15 mouse cellular contexts compared by ENCODE assay signal in genomic region chr3:97325621-97326345, GRCm38 (mm10). TPM values are rescaled to one million over a fixed set of nuclear protein-coding genes. Genes with fewer than 3 reads are reported as not detected.
DNase-seq lines count a peak whose midpoint lies in the region; ATAC-seq lines count a peak whose summit lies in the region.
"Had no signal": no experiment of that assay in that cellular context is flagged by ENCODE, and none has a peak within 500 bp of the region (broad histone marks: within the 10 kb centered on the region; RNA-seq: fewer than 3 reads in every experiment).

No protein-coding gene starts in this region.

- H3K4me1 ChIP-seq in lung, embryonic 16.5 days (replicated peaks; ENCODE audit: control insufficient read depth, insufficient read depth, low read length): no peaks in the 10 kb centered on the region
- peaks cover 6% of the 10 kb centered on the region; the same call in 1 of the 2 replicates for H3K4me1 ChIP-seq in hindbrain, embryonic 16.5 days (ENCODE audit: control insufficient read depth, insufficient read depth, low read depth, low read length)
- H3K4me1 ChIP-seq in neural tube, embryonic 14.5 days (ENCODE audit: control insufficient read depth, insufficient read depth, low read length): peaks cover 5% of the 10 kb centered on the region; the same call in 1 of the 2 replicates
- H3K4me1 ChIP-seq: embryonic facial prominence, embryonic 12.5 days; limb, embryonic 10.5 days; liver, embryonic 15.5 days; megakaryocyte, embryonic 14.5 days had no signal

- 59% methylated on average over 15 of the region's 15 CpGs for WGBS in lung, embryonic 16.5 days
- WGBS in hindbrain, embryonic 16.5 days: 41% methylated on average over 15 of the region's 15 CpGs
- WGBS in neural tube, embryonic 14.5 days: 31% methylated on average over 15 of the region's 15 CpGs

- no peak overlapping the region for H3K4me3 ChIP-seq in lung, embryonic 16.5 days (ENCODE audit: low read length)
- no peak overlapping the region for H3K4me3 ChIP-seq in hindbrain, embryonic 16.5 days (ENCODE audit: low read length)
- H3K4me3 ChIP-seq in neural tube, embryonic 14.5 days (ENCODE audit: low read depth, low read length): no peak overlapping the region
- H3K4me3 ChIP-seq: embryonic facial prominence, embryonic 12.5 days; limb, embryonic 10.5 days; liver, embryonic 15.5 days; megakaryocyte, embryonic 14.5 days had no signal

- DNase-seq in adrenal gland, adult (ENCODE audit: inconsistent age in 2 of 2, low spot score in 1 of 2): peak; percentile 20 to 70
- DNase-seq in adrenal gland, postnatal 4 days (ENCODE audit: low spot score in 2 of 2): no peak
- DNase-seq in lung, postnatal 4 days: no peak
- DNase-seq in spleen, postnatal 10 days (ENCODE audit: low spot score in 2 of 2): no peak
- DNase-seq: heart, adult 18-20 months; heart, postnatal 10 days; kidney, adult 2 months had no signal

- no peak overlapping the region for H3K27ac ChIP-seq in lung, embryonic 16.5 days (ENCODE audit: low read length)
- no peak overlapping the region for H3K27ac ChIP-seq in hindbrain, embryonic 16.5 days (ENCODE audit: low read depth, low read length)
- no peak overlapping the region for H3K27ac ChIP-seq in neural tube, embryonic 14.5 days (ENCODE audit: low read depth, low read length)
- H3K27ac ChIP-seq: embryonic facial prominence, embryonic 12.5 days; limb, embryonic 10.5 days; liver, embryonic 15.5 days had no signal

- no peaks in the 10 kb centered on the region for H3K36me3 ChIP-seq in lung, embryonic 16.5 days (ENCODE audit: control insufficient read depth, insufficient read depth, low read length)
- H3K36me3 ChIP-seq in hindbrain, embryonic 16.5 days (ENCODE audit: control insufficient read depth, insufficient read depth, low read length): no peaks in the 10 kb centered on the region
- H3K36me3 ChIP-seq in neural tube, embryonic 14.5 days (ENCODE audit: control insufficient read depth, insufficient read depth, low read length): no peaks in the 10 kb centered on the region
- H3K36me3 ChIP-seq: embryonic facial prominence, embryonic 12.5 days; limb, embryonic 10.5 days; liver, embryonic 15.5 days had no signal

- no peak overlapping the region for H3K9ac ChIP-seq in lung, embryonic 16.5 days (ENCODE audit: low read length)
- no peak overlapping the region for H3K9ac ChIP-seq in hindbrain, embryonic 16.5 days (ENCODE audit: low read depth, low read length)
- H3K9ac ChIP-seq in neural tube, embryonic 14.5 days (replicated peaks; ENCODE audit: low read depth, low read length): no peak overlapping the region
- H3K9ac ChIP-seq: embryonic facial prominence, embryonic 12.5 days; liver, embryonic 15.5 days had no signal

- peak; percentile 61 for ATAC-seq in lung, embryonic 16.5 days (ENCODE audit: low read depth)
- peak; percentile 51; the same call in 1 of the 2 replicates for ATAC-seq in hindbrain, embryonic 16.5 days
- ATAC-seq in neural tube, embryonic 14.5 days (ENCODE audit: low read depth): peak; percentile 42; the same call in 1 of the 2 replicates
- no peak for ATAC-seq in granulocyte monocyte progenitor cell, adult 5-6 weeks (replicated peaks; ENCODE audit: poor library complexity, severe bottlenecking)

- no peaks in the 10 kb centered on the region for H3K27me3 ChIP-seq in lung, embryonic 16.5 days (ENCODE audit: control insufficient read depth, insufficient read depth, low read depth, low read length)
- no peaks in the 10 kb centered on the region for H3K27me3 ChIP-seq in hindbrain, embryonic 16.5 days (replicated peaks; ENCODE audit: control insufficient read depth, insufficient read depth, low read length)
- H3K27me3 ChIP-seq in neural tube, embryonic 14.5 days (ENCODE audit: control insufficient read depth, insufficient read depth, low read length): no peaks in the 10 kb centered on the region
- H3K27me3 ChIP-seq: embryonic facial prominence, embryonic 12.5 days; liver, embryonic 15.5 days had no signal

- no peak overlapping the region for H3K4me2 ChIP-seq in lung, embryonic 16.5 days (ENCODE audit: low read depth, low read length)
- no peak overlapping the region for H3K4me2 ChIP-seq in hindbrain, embryonic 16.5 days (ENCODE audit: low read length)
- no peak overlapping the region for H3K4me2 ChIP-seq in neural tube, embryonic 14.5 days (ENCODE audit: low read depth, low read length)
- H3K4me2 ChIP-seq: embryonic facial prominence, embryonic 12.5 days; liver, embryonic 15.5 days had no signal

- no peaks in the 10 kb centered on the region for H3K9me3 ChIP-seq in lung, embryonic 16.5 days (ENCODE audit: control insufficient read depth, low read length)
- H3K9me3 ChIP-seq in hindbrain, embryonic 16.5 days (ENCODE audit: control insufficient read depth, low read length): no peaks in the 10 kb centered on the region
- no peaks in the 10 kb centered on the region for H3K9me3 ChIP-seq in neural tube, embryonic 14.5 days (ENCODE audit: control insufficient read depth, low read length)
- H3K9me3 ChIP-seq: embryonic facial prominence, embryonic 12.5 days; limb, embryonic 10.5 days; liver, embryonic 15.5 days had no signal

RNA-seq across cellular contexts. Expression of gene Bcl9, which starts 28.1 kb away (rescaled TPM):
- total RNA-seq in adrenal gland, postnatal 4 days (2021): 10 to 100 TPM; 38.0 to 46.6 TPM
- polyA plus RNA-seq in lung, embryonic 16.5 days (2015; fragmentation: Nextera tagmentation; extraction: Ambion mirVana): 42.2 and 45.4 TPM in 2 replicates
- polyA plus RNA-seq in hindbrain, embryonic 16.5 days (2015; fragmentation: Nextera tagmentation; extraction: Ambion mirVana): 57.4 and 68.0 TPM in 2 replicates
- polyA plus RNA-seq in neural tube, embryonic 14.5 days (2014; fragmentation: Nextera tagmentation; extraction: Ambion mirVana): 57.0 and 60.7 TPM in 2 replicates
- 25.3 and 43.8 TPM in 2 replicates for total RNA-seq in granulocyte monocyte progenitor cell, adult 5-6 weeks (2014; fragmentation: Nextera tagmentation)
- 3.5 and 6.2 TPM in 2 replicates for total RNA-seq in granulocyte monocyte progenitor cell, adult 5-6 weeks (2017)

Comparison
In these comparisons a context has a peak if more than half of its experiments do, and no peak if none do; other contexts are left out.
1. DNase-seq: peak in adrenal gland, adult (2 of 2); none in adrenal gland, postnatal 4 days (0 of 2), lung, postnatal 4 days (0 of 2) and spleen, postnatal 10 days (0 of 2).